ENCODE assay signal across 8 mouse cellular contexts in the genomic region with DNA sequence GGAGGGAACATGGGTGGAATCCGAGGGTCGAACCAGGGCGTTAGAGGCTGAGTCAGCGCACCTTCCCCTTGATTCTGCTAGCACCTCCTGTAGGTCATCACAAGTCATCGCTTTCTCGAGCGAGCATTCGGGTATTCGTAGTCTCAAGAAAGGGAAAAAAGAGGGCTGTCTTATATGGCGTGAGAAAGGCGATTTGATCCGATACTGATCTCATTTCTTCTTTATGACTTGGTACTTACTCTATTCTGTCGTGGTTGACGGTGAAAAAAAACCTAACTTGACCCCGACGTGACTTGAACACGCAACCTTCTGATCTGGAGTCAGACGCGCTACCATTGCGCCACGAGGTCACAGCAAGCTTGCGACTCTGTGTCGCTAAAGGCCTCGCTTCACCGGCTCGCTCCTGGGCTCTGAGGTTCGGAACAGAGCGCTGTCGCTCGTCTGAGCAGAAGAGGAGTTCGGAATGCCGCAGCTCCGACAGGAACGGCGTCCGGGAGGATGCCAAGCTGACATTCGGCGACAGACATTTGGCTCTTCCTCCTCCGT. TPM values are rescaled to one million over a fixed set of nuclear protein-coding genes. Genes with fewer than 3 reads are reported as not detected.
DNase-seq lines count a peak whose midpoint lies in the region; ATAC-seq and TF ChIP-seq lines count a peak whose summit lies in the region.

No protein-coding gene starts in this region.

- H3K4me2 ChIP-seq in hindbrain, embryonic 12.5 days (replicated peaks) = peak overlapping the region; percentile 48
- H3K4me2 ChIP-seq in lung, postnatal 0 days (replicated peaks; ENCODE audit: low read depth, low read length) = peak overlapping the region; percentile 59

- no peaks in the 10 kb centered on the region for H3K27me3 ChIP-seq in Patski
- H3K27me3 ChIP-seq in hindbrain, embryonic 12.5 days = 0 out of 2 replicates have a peak, but pooled peaks cover 2% of the 10 kb centered on the region
- H3K27me3 ChIP-seq in lung, postnatal 0 days (replicated peaks; ENCODE audit: insufficient read depth, low read length) = no peaks in the 10 kb centered on the region

- POLR2A ChIA-PET in Patski (lab: Charles Lee) = no interaction called here

- TF ChIP-seq CTCF in Patski (IDR thresholded peaks at IDR 0.05) = peak; percentile 67
- peak; percentile 57 for TF ChIP-seq CTCF in lung, postnatal 0 days (IDR thresholded peaks at IDR 0.05)

- no peak for DNase-seq in Patski (ENCODE audit: low read depth, low spot score)
- peak; percentile 95 to 98 for DNase-seq in cerebellum, postnatal 14 days
- DNase-seq in frontal cortex, postnatal 14 days (ENCODE audit: low spot score in 2 of 2) = peak; percentile 90 to 98
- peak; percentile 93 to 97 for DNase-seq in layer of hippocampus, postnatal 10 days (ENCODE audit: low spot score in 2 of 2)
- DNase-seq in lung, postnatal 0 days (ENCODE audit: low spot score) = peak; percentile 82
- DNase-seq in ovary, postnatal 10 days (ENCODE audit: low spot score) = peak; percentile 92
- peak; percentile 84 for DNase-seq in thymus, postnatal 0 days (ENCODE audit: low spot score)

- ATAC-seq in Patski = peak; percentile 37
- peak; percentile 89 for ATAC-seq in hindbrain, embryonic 12.5 days (ENCODE audit: low FRiP score)
- peak; percentile 88 for ATAC-seq in lung, postnatal 0 days

- no peak for TF ChIP-seq EP300 in lung, postnatal 0 days (IDR thresholded peaks at IDR 0.05)

- H3K36me3 ChIP-seq in hindbrain, embryonic 12.5 days = no peaks in the 10 kb centered on the region
- H3K36me3 ChIP-seq in lung, postnatal 0 days (ENCODE audit: insufficient read depth, low read length) = no peaks in the 10 kb centered on the region

- CTCF ChIA-PET in Patski (lab: Charles Lee) = interaction anchor here (1.4 to 1.7 kb wide), 2 partner anchors 10 to 310 kb away, joined by 4 to 7 read pairs; no protein-coding TSS in a partner anchor

- in situ Hi-C loops in Patski (cut with MboI; ENCODE audit: low pct_unique_long_range_greater_than_20kb) = loop anchor here (10.0 kb wide), 1 partner anchor 303 kb away; no protein-coding TSS in a partner anchor

- H3K4me3 ChIP-seq in hindbrain, embryonic 12.5 days = peak overlapping the region; percentile 60
- H3K4me3 ChIP-seq in lung, postnatal 0 days (ENCODE audit: low read depth, low read length) = peak overlapping the region; percentile 76

- peak overlapping the region; percentile 67 for H3K9ac ChIP-seq in hindbrain, embryonic 12.5 days
- peak overlapping the region; percentile 65 for H3K9ac ChIP-seq in lung, postnatal 0 days (replicated peaks; ENCODE audit: low read depth)

- WGBS in hindbrain, embryonic 12.5 days = 1% methylated on average over 39 of the region's 39 CpGs
- WGBS in lung, postnatal 0 days = 3% methylated on average over 39 of the region's 39 CpGs

- no peaks in the 10 kb centered on the region for H3K4me1 ChIP-seq in hindbrain, embryonic 12.5 days
- H3K4me1 ChIP-seq in lung, postnatal 0 days (ENCODE audit: insufficient read depth, low read depth, low read length) = no peaks in the 10 kb centered on the region

- H3K27ac ChIP-seq in hindbrain, embryonic 12.5 days = peak overlapping the region; percentile 97
- H3K27ac ChIP-seq in lung, postnatal 0 days (ENCODE audit: low read length) = peak overlapping the region; percentile 97

- no peaks in the 10 kb centered on the region for H3K9me3 ChIP-seq in hindbrain, embryonic 12.5 days (replicated peaks)
- no peaks in the 10 kb centered on the region for H3K9me3 ChIP-seq in lung, postnatal 0 days (ENCODE audit: low read length)

RNA-seq across cellular contexts. Expression of a gene that starts 29.6 kb away (rescaled TPM):
- 0.09 TPM for polyA plus RNA-seq in Patski (2021)
- 0.10 and 0.20 TPM in 2 replicates for polyA plus RNA-seq in hindbrain, embryonic 12.5 days (2016; fragmentation: Nextera tagmentation; extraction: Ambion mirVana)
- total RNA-seq in layer of hippocampus, postnatal 10 days (2021) = 1 to 10 TPM; 1.1 to 1.9 TPM
- 2.9 and 3.0 TPM in 2 replicates for polyA plus RNA-seq in lung, postnatal 0 days (2015; fragmentation: Nextera tagmentation; extraction: Ambion mirVana)
- 1.3 and 1.7 TPM in 2 replicates for polyA plus RNA-seq in thymus, postnatal 0 days (2015; fragmentation: Nextera tagmentation; extraction: Ambion mirVana)

RNA-seq across cellular contexts. Expression of a gene that starts 46.2 kb away (rescaled TPM):
- not detected for polyA plus RNA-seq in Patski (2021)
- polyA plus RNA-seq in hindbrain, embryonic 12.5 days (2016; fragmentation: Nextera tagmentation; extraction: Ambion mirVana) = 5.1 and 7.3 TPM in 2 replicates
- total RNA-seq in layer of hippocampus, postnatal 10 days (2021) = 100 to 1,000 TPM; 201 to 230 TPM
- polyA plus RNA-seq in lung, postnatal 0 days (2015; fragmentation: Nextera tagmentation; extraction: Ambion mirVana) = 0.24 and 0.32 TPM in 2 replicates
- polyA plus RNA-seq in thymus, postnatal 0 days (2015; fragmentation: Nextera tagmentation; extraction: Ambion mirVana) = not detected in 2 replicates

Comparison
In these comparisons a context has a peak if more than half of its experiments do, and no peak if none do; other contexts are left out.
1. ATAC-seq: peak in every context shown above with its lines; median percentile 89 in hindbrain, embryonic 12.5 days; 88 in lung, postnatal 0 days; 37 in Patski.